ENCODE assay signal across 14 mouse cellular contexts in genomic region chr5:12293685-12294084, GRCm38 (mm10).
DNase-seq lines count a peak whose midpoint lies in the region; ATAC-seq and TF ChIP-seq lines count a peak whose summit lies in the region.
"Had no signal": no experiment of that assay in that cellular context is flagged by ENCODE, and none has a peak within 500 bp of the region (broad histone marks: within the 10 kb centered on the region; RNA-seq: fewer than 3 reads in every experiment).

No protein-coding gene starts in this region.

- DNase-seq in heart, adult 2 months = no peak
- no peak for DNase-seq in heart, embryonic 10.5 days (ENCODE audit: low spot score)
- peak; percentile 69 for DNase-seq in kidney, postnatal 0 days (ENCODE audit: low spot score)
- no peak for DNase-seq in kidney, adult 11 months
- DNase-seq in MEL (ENCODE audit: low read depth, low spot score) = peak; percentile 32
- no peak for DNase-seq in cerebellum, postnatal 14 days
- DNase-seq: adrenal gland, adult 8-10 months; cerebellum, postnatal 10 days; forebrain, postnatal 0 days; heart, adult 11 months; right cerebral cortex, postnatal 14 days had no signal

- intact Hi-C loops in heart, adult 2 months (cut with DNase I) = no loop called here

- TF ChIP-seq POLR2A in heart, adult 2 months (IDR thresholded peaks at IDR 0.05; ENCODE audit: insufficient read depth, low read depth, low read length) = no peak
- TF ChIP-seq POLR2A in MEL (IDR thresholded peaks at IDR 0.05; ENCODE audit: control insufficient read depth in 1 of 2, insufficient read depth in 1 of 2, low read depth in 1 of 2, low read length in 2 of 2, poor library complexity in 1 of 2) = no peak

- 34% methylated on average over 4 of the region's 4 CpGs for WGBS in heart, adult 2 months
- 60% methylated on average over 4 of the region's 4 CpGs for WGBS in heart, embryonic 10.5 days
- 23% methylated on average over 4 of the region's 4 CpGs for WGBS in kidney, postnatal 0 days
- 24% methylated on average over 4 of the region's 4 CpGs for WGBS in limb, embryonic 13.5 days
- 35% methylated on average over 4 of the region's 4 CpGs for WGBS in forebrain, embryonic 15.5 days

- H3K4me2 ChIP-seq in kidney, postnatal 0 days (ENCODE audit: low read length) = peak overlapping the region; percentile 40
- 0 out of 2 replicates have a peak overlapping the region, but pooled peaks have one; percentile 1 for H3K4me2 ChIP-seq in limb, embryonic 13.5 days (replicated peaks)
- no peak overlapping the region for H3K4me2 ChIP-seq in forebrain, embryonic 15.5 days (replicated peaks)
- H3K4me2 ChIP-seq: liver, embryonic 15.5 days had no signal

- peak overlapping the region; percentile 5; the same call in 1 of the 2 replicates for H3K4me3 ChIP-seq in heart, adult 2 months
- H3K4me3 ChIP-seq in heart, embryonic 10.5 days = no peak overlapping the region
- H3K4me3 ChIP-seq in kidney, postnatal 0 days (replicated peaks; ENCODE audit: low read depth, low read length) = no peak overlapping the region
- H3K4me3 ChIP-seq in MEL (ENCODE audit: control insufficient read depth in 1 of 2, insufficient read depth in 1 of 2, low read depth in 2 of 2, low read length in 2 of 2) = peak overlapping the region; percentile 62 to 68
- no peak overlapping the region for H3K4me3 ChIP-seq in limb, embryonic 13.5 days
- no peak overlapping the region for H3K4me3 ChIP-seq in forebrain, embryonic 15.5 days
- H3K4me3 ChIP-seq: liver, embryonic 15.5 days had no signal

- H3K27me3 ChIP-seq in heart, adult 2 months (ENCODE audit: control insufficient read depth, insufficient read depth, low read length) = no peaks in the 10 kb centered on the region
- H3K27me3 ChIP-seq in heart, embryonic 10.5 days (ENCODE audit: insufficient read depth, poor library complexity, severe bottlenecking) = no peaks in the 10 kb centered on the region
- no peaks in the 10 kb centered on the region for H3K27me3 ChIP-seq in kidney, postnatal 0 days (ENCODE audit: insufficient read depth, low read length)
- H3K27me3 ChIP-seq in MEL (ENCODE audit: control insufficient read depth in 1 of 2, insufficient read depth in 2 of 2, low read length in 2 of 2) = no peaks in the 10 kb centered on the region
- H3K27me3 ChIP-seq in limb, embryonic 13.5 days = no peaks in the 10 kb centered on the region
- no peaks in the 10 kb centered on the region for H3K27me3 ChIP-seq in forebrain, embryonic 15.5 days
- H3K27me3 ChIP-seq: liver, embryonic 15.5 days had no signal

- H3K79me2 ChIP-seq in heart, adult 2 months (replicated peaks; ENCODE audit: control insufficient read depth, insufficient read depth, low read length) = no peaks in the 10 kb centered on the region
- H3K79me2 ChIP-seq in MEL (ENCODE audit: control insufficient read depth, insufficient read depth, low read length, poor library complexity) = no peaks in the 10 kb centered on the region

- no peaks in the 10 kb centered on the region for H3K9me3 ChIP-seq in heart, embryonic 10.5 days
- no peaks in the 10 kb centered on the region for H3K9me3 ChIP-seq in kidney, postnatal 0 days (replicated peaks; ENCODE audit: low read length)
- no peaks in the 10 kb centered on the region for H3K9me3 ChIP-seq in MEL (replicated peaks; ENCODE audit: insufficient read depth, low read length)
- H3K9me3 ChIP-seq in limb, embryonic 13.5 days = no peaks in the 10 kb centered on the region
- H3K9me3 ChIP-seq in forebrain, embryonic 15.5 days = no peaks in the 10 kb centered on the region
- H3K9me3 ChIP-seq: liver, embryonic 15.5 days had no signal

- no peak for TF ChIP-seq RAD21 in MEL (IDR thresholded peaks at IDR 0.05; ENCODE audit: low read depth, low read length)

- H3K27ac ChIP-seq in heart, adult 2 months = no peak overlapping the region
- no peak overlapping the region for H3K27ac ChIP-seq in heart, embryonic 10.5 days
- H3K27ac ChIP-seq in kidney, postnatal 0 days = no peak overlapping the region
- no peak overlapping the region for H3K27ac ChIP-seq in MEL (ENCODE audit: control insufficient read depth, low read depth, low read length)
- H3K27ac ChIP-seq in limb, embryonic 13.5 days = no peak overlapping the region
- no peak overlapping the region for H3K27ac ChIP-seq in forebrain, embryonic 15.5 days (replicated peaks)
- H3K27ac ChIP-seq: liver, embryonic 15.5 days had no signal

- H3K9ac ChIP-seq in heart, adult 2 months (ENCODE audit: low read depth, low read length) = no peak overlapping the region
- H3K9ac ChIP-seq in kidney, postnatal 0 days (ENCODE audit: low read depth, low read length) = no peak overlapping the region
- H3K9ac ChIP-seq in MEL (ENCODE audit: control insufficient read depth, low read depth, low read length, poor library complexity, severe bottlenecking) = peak overlapping the region; percentile 38
- no peak overlapping the region for H3K9ac ChIP-seq in limb, embryonic 13.5 days
- H3K9ac ChIP-seq in forebrain, embryonic 15.5 days (replicated peaks) = no peak overlapping the region
- H3K9ac ChIP-seq: forebrain, postnatal 0 days; liver, embryonic 15.5 days had no signal

- TF ChIP-seq EP300 in heart, adult 2 months (IDR thresholded peaks at IDR 0.05; ENCODE audit: insufficient read depth, low read depth, low read length) = no peak
- TF ChIP-seq EP300 in MEL (IDR thresholded peaks at IDR 0.05; ENCODE audit: low read depth in 1 of 2, low read length in 2 of 2) = no peak

- no peaks in the 10 kb centered on the region for H3K36me3 ChIP-seq in heart, adult 2 months (ENCODE audit: control insufficient read depth, insufficient read depth, low read length)
- no peaks in the 10 kb centered on the region for H3K36me3 ChIP-seq in heart, embryonic 10.5 days
- H3K36me3 ChIP-seq in kidney, postnatal 0 days (ENCODE audit: insufficient read depth, low read length) = no peaks in the 10 kb centered on the region
- H3K36me3 ChIP-seq in MEL (ENCODE audit: control insufficient read depth in 1 of 2, insufficient read depth in 2 of 2, low read length in 2 of 2) = peaks cover 0 to 6% of the 10 kb centered on the region in 2 experiments; a peak in 2 of 4 replicates
- no peaks in the 10 kb centered on the region for H3K36me3 ChIP-seq in limb, embryonic 13.5 days
- no peaks in the 10 kb centered on the region for H3K36me3 ChIP-seq in forebrain, embryonic 15.5 days
- H3K36me3 ChIP-seq: liver, embryonic 15.5 days had no signal

- H3K4me1 ChIP-seq in heart, adult 2 months (ENCODE audit: control insufficient read depth, insufficient read depth, low read length) = no peaks in the 10 kb centered on the region
- no peaks in the 10 kb centered on the region for H3K4me1 ChIP-seq in heart, embryonic 10.5 days
- no peaks in the 10 kb centered on the region for H3K4me1 ChIP-seq in kidney, postnatal 0 days (replicated peaks; ENCODE audit: insufficient read depth, low read length)
- H3K4me1 ChIP-seq in MEL (ENCODE audit: control insufficient read depth in 1 of 2, insufficient read depth in 2 of 2, low read length in 2 of 2) = no peaks in the 10 kb centered on the region
- no peaks in the 10 kb centered on the region for H3K4me1 ChIP-seq in limb, embryonic 13.5 days
- no peaks in the 10 kb centered on the region for H3K4me1 ChIP-seq in forebrain, embryonic 15.5 days
- H3K4me1 ChIP-seq: liver, embryonic 15.5 days had no signal

- ATAC-seq in kidney, postnatal 0 days (replicated peaks; ENCODE audit: low FRiP score, low read depth) = no peak; the same call in 1 of the 2 replicates
- ATAC-seq in limb, embryonic 13.5 days (ENCODE audit: low FRiP score, low read depth) = 0 out of 2 replicates have a peak, but pooled peaks have one; percentile 66
- no peak for ATAC-seq in forebrain, embryonic 15.5 days (replicated peaks)
- ATAC-seq: forebrain, postnatal 0 days had no signal

- TF ChIP-seq CTCF in heart, adult 2 months (IDR thresholded peaks at IDR 0.05) = no peak
- TF ChIP-seq CTCF in kidney, postnatal 0 days (IDR thresholded peaks at IDR 0.05; ENCODE audit: low read depth) = no peak
- no peak for TF ChIP-seq CTCF in MEL (IDR thresholded peaks at IDR 0.05 in 2 of 3, conservative IDR thresholded peaks at IDR 0.05 in 1 of 3; ENCODE audit: control insufficient read depth in 1 of 3, insufficient read depth in 1 of 3, low read depth in 2 of 3, low read length in 3 of 3, poor library complexity in 1 of 3, severe bottlenecking in 1 of 3)

TF ChIP-seq in MEL, 35 proteins besides CTCF, POLR2A, EP300 and RAD21:
- TF ChIP-seq MAX (IDR thresholded peaks at IDR 0.05; ENCODE audit: low read length) (0 out of 2 replicates have a peak, but pooled peaks have one; percentile 39), ZC3H11A (IDR thresholded peaks at IDR 0.05; ENCODE audit: low read depth, low read length) (no peak), ZMIZ1 (IDR thresholded peaks at IDR 0.05; ENCODE audit: low read depth, low read length) (no peak), MXI1 (IDR thresholded peaks at IDR 0.05; ENCODE audit: low read depth, low read length) (peak; percentile 72), TAL1 (IDR thresholded peaks at IDR 0.05; ENCODE audit: low read length) (no peak), JUND (IDR thresholded peaks at IDR 0.05; ENCODE audit: low read depth, low read length) (no peak)
TF ChIP-seq in MEL: peak in this region for 2.

Comparison
In these comparisons a context has a peak if more than half of its experiments do, and no peak if none do; other contexts are left out.
1. DNase-seq: peak in kidney, postnatal 0 days (single experiment) and MEL (single experiment); none in heart, adult 2 months (0 of 2), heart, embryonic 10.5 days (single experiment), kidney, adult 11 months (single experiment) and cerebellum, postnatal 14 days (0 of 2).
2. H3K4me3 ChIP-seq: peak in heart, adult 2 months (single experiment) and MEL (2 of 2); none in heart, embryonic 10.5 days (single experiment), kidney, postnatal 0 days (single experiment), limb, embryonic 13.5 days (single experiment) and forebrain, embryonic 15.5 days (single experiment).